ENCODE assay signal across 23 mouse cellular contexts in genomic region chr10:5312437-5312836, GRCm38 (mm10).
DNase-seq lines count a peak whose midpoint lies in the region; ATAC-seq and TF ChIP-seq lines count a peak whose summit lies in the region.
"Had no signal": no experiment of that assay in that cellular context is flagged by ENCODE, and none has a peak within 500 bp of the region (broad histone marks: within the 10 kb centered on the region; RNA-seq: fewer than 3 reads in every experiment).

No protein-coding gene starts in this region.

- no peak for TF ChIP-seq CTCF in lung, adult 2 months (IDR thresholded peaks at IDR 0.05; ENCODE audit: insufficient read depth, low read length)

- no peaks in the 10 kb centered on the region; the same call in 1 of the 2 replicates for H3K9me3 ChIP-seq in limb, embryonic 13.5 days
- H3K9me3 ChIP-seq in limb, embryonic 10.5 days (replicated peaks), result no peaks in the 10 kb centered on the region
- H3K9me3 ChIP-seq: forebrain, embryonic 15.5 days; heart, embryonic 13.5 days; hindbrain, embryonic 13.5 days had no signal

- WGBS in limb, embryonic 13.5 days, result 60% methylated on average over 4 of the region's 4 CpGs
- WGBS in limb, embryonic 10.5 days, result 78% methylated on average over 4 of the region's 4 CpGs
- WGBS in lung, adult 2 months, result 79% methylated on average over 4 of the region's 4 CpGs

- H3K4me1 ChIP-seq in limb, embryonic 13.5 days, result peaks cover 26% of the 10 kb centered on the region
- peaks cover 8% of the 10 kb centered on the region for H3K4me1 ChIP-seq in limb, embryonic 10.5 days
- H3K4me1 ChIP-seq in lung, adult 2 months (ENCODE audit: control insufficient read depth, insufficient read depth, low read length), result no peaks in the 10 kb centered on the region
- H3K4me1 ChIP-seq: forebrain, embryonic 15.5 days had no signal

- H3K9ac ChIP-seq in limb, embryonic 13.5 days, result no peak overlapping the region
- H3K9ac ChIP-seq: forebrain, embryonic 15.5 days; heart, embryonic 13.5 days; hindbrain, embryonic 13.5 days had no signal

- 0 out of 2 replicates have a peak, but pooled peaks have one; percentile 12 for ATAC-seq in limb, embryonic 13.5 days (ENCODE audit: low FRiP score, low read depth)
- ATAC-seq in megakaryocyte progenitor cell, adult 5-6 weeks (replicated peaks; ENCODE audit: poor library complexity), result no peak
- ATAC-seq: forebrain, embryonic 15.5 days; lung, postnatal 0 days had no signal

- DNase-seq in adrenal gland, adult (ENCODE audit: inconsistent age in 2 of 2, low spot score in 1 of 2), result peak; percentile 59 to 85
- DNase-seq in adrenal gland, postnatal 25 days, result no peak
- peak; percentile 38 for DNase-seq in gastrocnemius, postnatal 25 days
- DNase-seq in gastrocnemius, postnatal 4 days (ENCODE audit: low spot score in 2 of 2), result no peak
- DNase-seq in limb, embryonic 10.5 days (ENCODE audit: low spot score), result no peak
- no peak for DNase-seq in lung, adult 2 months
- DNase-seq: cerebellum, adult 11-12 months; cerebellum, postnatal 14 days; embryo, embryonic 11 days; kidney, adult 11 months; kidney, postnatal 10 days; layer of hippocampus, postnatal 36 days; right cerebral cortex, adult 18-20 months; right cerebral cortex, postnatal 4 days; thymus, postnatal 14 days had no signal

- no peak overlapping the region for H3K4me3 ChIP-seq in limb, embryonic 13.5 days
- H3K4me3 ChIP-seq in limb, embryonic 10.5 days, result no peak overlapping the region
- H3K4me3 ChIP-seq in lung, adult 2 months (replicated peaks; ENCODE audit: extremely low read depth, low read depth, low read length), result no peak overlapping the region
- H3K4me3 ChIP-seq: forebrain, embryonic 15.5 days; heart, embryonic 13.5 days; hindbrain, embryonic 13.5 days had no signal

- no peak for TF ChIP-seq POLR2A in lung, adult 2 months (IDR thresholded peaks at IDR 0.05; ENCODE audit: borderline replicate concordance, extremely low read depth, low read depth, low read length)

- peak overlapping the region; percentile 0; the same call in 1 of the 2 replicates for H3K27ac ChIP-seq in limb, embryonic 13.5 days
- H3K27ac ChIP-seq in limb, embryonic 10.5 days, result no peak overlapping the region
- H3K27ac ChIP-seq: forebrain, embryonic 15.5 days; heart, embryonic 13.5 days; hindbrain, embryonic 13.5 days; macrophage had no signal

- no peaks in the 10 kb centered on the region for H3K27me3 ChIP-seq in limb, embryonic 13.5 days
- no peaks in the 10 kb centered on the region for H3K27me3 ChIP-seq in limb, embryonic 10.5 days (ENCODE audit: low read depth, poor library complexity, severe bottlenecking)
- H3K27me3 ChIP-seq: forebrain, embryonic 15.5 days; heart, embryonic 13.5 days; hindbrain, embryonic 13.5 days had no signal

- H3K4me2 ChIP-seq in limb, embryonic 13.5 days (replicated peaks), result no peak overlapping the region
- H3K4me2 ChIP-seq: forebrain, embryonic 15.5 days; heart, embryonic 13.5 days; hindbrain, embryonic 13.5 days; midbrain, embryonic 11.5 days had no signal

- H3K36me3 ChIP-seq in limb, embryonic 13.5 days, result no peaks in the 10 kb centered on the region
- H3K36me3 ChIP-seq in limb, embryonic 10.5 days, result no peaks in the 10 kb centered on the region
- H3K36me3 ChIP-seq: forebrain, embryonic 15.5 days; heart, embryonic 13.5 days; hindbrain, embryonic 13.5 days had no signal

Comparison
In these comparisons a context has a peak if more than half of its experiments do, and no peak if none do; other contexts are left out.
1. DNase-seq: peak in adrenal gland, adult (2 of 2) and gastrocnemius, postnatal 25 days (single experiment); none in adrenal gland, postnatal 25 days (single experiment), gastrocnemius, postnatal 4 days (0 of 2), limb, embryonic 10.5 days (single experiment) and lung, adult 2 months (single experiment).